Mouse (Mus musculus): ENCODE measurements around the gene Katna1.
A peak's percentile ranks its signal among the peaks of the same experiment; 100 is the strongest.
"Not testable (repeated sequence)": the region's sequence is repeated elsewhere in the genome, so short reads cannot be mapped to it uniquely, and the experiment has no call there.

Gene Katna1

GRCm38 (mm10) chr10:7725751-7726500, at the start of gene Katna1:
Gene Katna1 (plus strand): TSS chr10:7726000.
- DNase-seq (ENCODE audit: low spot score in 2 of 2), result peak; percentile 87 to 90

GRCm38 (mm10) chr10:7680731-7681301, 45.0 kb upstream of the Katna1 start, which contains the start of the genes Pcmt1 and Lats1:
Gene Pcmt1 (minus strand): TSS chr10:7681136.
Gene Lats1 (plus strand): TSS chr10:7681214.
- peak; percentile 86 to 90 for DNase-seq (ENCODE audit: low spot score in 2 of 2)

- peak; percentile 39 to 40 for DNase-seq (ENCODE audit: low spot score in 2 of 2)
Measured at GRCm38 (mm10) chr10:7681343-7682025, 44.3 kb upstream of the Katna1 start.

- no peak for DNase-seq (ENCODE audit: low spot score in 2 of 2)
Measured at GRCm38 (mm10) chr10:7682249-7682648, 43.6 kb upstream of the Katna1 start.

- no peak for DNase-seq (ENCODE audit: low spot score in 2 of 2)
Measured at GRCm38 (mm10) chr10:7686902-7687301, 38.9 kb upstream of the Katna1 start.

- DNase-seq (ENCODE audit: low spot score in 2 of 2), result no peak
Measured at GRCm38 (mm10) chr10:7695286-7695685, 30.5 kb upstream of the Katna1 start.

GRCm38 (mm10) chr10:7700120-7700519, 25.7 kb upstream of the Katna1 start:
- DNase-seq (ENCODE audit: low spot score in 2 of 2), result no peak

GRCm38 (mm10) chr10:7702586-7702985, 23.2 kb upstream of the Katna1 start:
- DNase-seq (ENCODE audit: low spot score in 2 of 2), result no peak

GRCm38 (mm10) chr10:7710121-7710520, 15.7 kb upstream of the Katna1 start:
- DNase-seq (ENCODE audit: low spot score in 2 of 2), result no peak

GRCm38 (mm10) chr10:7712506-7712905, 13.3 kb upstream of the Katna1 start:
- no peak for DNase-seq (ENCODE audit: low spot score in 2 of 2)

GRCm38 (mm10) chr10:7715056-7715455, 10.7 kb upstream of the Katna1 start:
- no peak for DNase-seq (ENCODE audit: low spot score in 2 of 2)

GRCm38 (mm10) chr10:7726501-7726812, 657 bp downstream of the Katna1 start:
- DNase-seq (ENCODE audit: low spot score in 2 of 2), result no peak

- DNase-seq (ENCODE audit: low spot score in 2 of 2), result no peak
Measured at GRCm38 (mm10) chr10:7727011-7727410, 1.2 kb downstream of the Katna1 start.

GRCm38 (mm10) chr10:7731582-7731981, 5.8 kb downstream of the Katna1 start:
- no peak for DNase-seq (ENCODE audit: low spot score in 2 of 2)

GRCm38 (mm10) chr10:7737122-7737521, 11.3 kb downstream of the Katna1 start:
- no peak for DNase-seq (ENCODE audit: low spot score in 2 of 2)

- DNase-seq (ENCODE audit: low spot score in 2 of 2), result no peak
Measured at GRCm38 (mm10) chr10:7737914-7738313, 12.1 kb downstream of the Katna1 start.

GRCm38 (mm10) chr10:7745528-7745927, 19.7 kb downstream of the Katna1 start:
- DNase-seq (ENCODE audit: low spot score in 2 of 2), result not testable (repeated sequence)

- no peak for DNase-seq (ENCODE audit: low spot score in 2 of 2)
Measured at GRCm38 (mm10) chr10:7748752-7749151, 23.0 kb downstream of the Katna1 start.

GRCm38 (mm10) chr10:7757544-7757943, 31.7 kb downstream of the Katna1 start:
- DNase-seq (ENCODE audit: low spot score in 2 of 2), result no peak

GRCm38 (mm10) chr10:7772346-7772745, 46.5 kb downstream of the Katna1 start:
- DNase-seq (ENCODE audit: low spot score in 2 of 2), result no peak

GRCm38 (mm10) chr10:7772769-7773168, 47.0 kb downstream of the Katna1 start:
- DNase-seq (ENCODE audit: low spot score in 2 of 2), result no peak

- no peak for DNase-seq (ENCODE audit: low spot score in 2 of 2)
Measured at GRCm38 (mm10) chr10:7775421-7775820, 49.6 kb downstream of the Katna1 start.

- no peak for DNase-seq (ENCODE audit: low spot score in 2 of 2)
Measured at GRCm38 (mm10) chr10:7778361-7778760, 52.6 kb downstream of the Katna1 start.
